Mouse (Mus musculus) stomach, embryonic 15.5 days (tissue): ENCODE results near the gene Klhdc2. TPM values are rescaled to one million over a fixed set of nuclear protein-coding genes. Genes with fewer than 3 reads are reported as not detected.
A peak's percentile ranks its signal among the peaks of the same experiment; 100 is the strongest.

ENCODE experiments used
- ATAC-seq: fragments of 200-750 bp; cut with Nextera tagmentation; 2 replicates; pipeline ENCODE4 v1.8.0; 2017; ENCODE audit warnings: low read depth, moderate number of reproducible peaks, moderate TSS enrichment; ENCODE audit not compliant: insufficient read depth, low FRiP score
- H3K27ac ChIP-seq: fragments of 300-500 bp; sonication (generic); 2 replicates; pipeline ENCODE4 v1.5.1; 2015; ENCODE audit warnings: mild to moderate bottlenecking, inconsistent platforms
- H3K27me3 ChIP-seq: fragments of 300-500 bp; sonication (generic); replicated peaks from 2 replicates; pipeline ENCODE4 v1.6.1; 2015; ENCODE audit warnings: inconsistent platforms
- H3K36me3 ChIP-seq: fragments of 300-500 bp; sonication (generic); 2 replicates; pipeline ENCODE4 v1.6.1; 2015; ENCODE audit warnings: inconsistent platforms
- H3K4me1 ChIP-seq: fragments of 300-500 bp; sonication (generic); 2 replicates; pipeline ENCODE4 v1.6.1; 2015; ENCODE audit warnings: inconsistent platforms
- H3K4me2 ChIP-seq: fragments of 300-500 bp; sonication (generic); 2 replicates; pipeline ENCODE4 v1.6.1; 2015; ENCODE audit warnings: mild to moderate bottlenecking, inconsistent platforms
- H3K4me3 ChIP-seq: fragments of 300-500 bp; sonication (generic); replicated peaks from 2 replicates; pipeline ENCODE4 v1.5.1; 2015; ENCODE audit warnings: inconsistent platforms
- H3K9ac ChIP-seq: fragments of 300-500 bp; sonication (generic); 2 replicates; pipeline ENCODE4 v1.6.1; 2015; ENCODE audit warnings: inconsistent platforms
- H3K9me3 ChIP-seq: fragments of 300-500 bp; sonication (generic); 2 replicates; pipeline ENCODE4 v1.6.1; 2016; ENCODE audit warnings: inconsistent platforms
- WGBS: fragments of 180-500 bp; shearing (Covaris S2); methylation state at CpG from one replicate; pipeline ENCODE4 v1.1.7; 2015; 5-methylcytosine and 5-hydroxymethylcytosine counted together
- polyA plus RNA-seq: library from polyadenylated mRNA; unstranded; fragments of >200 nt; fragmentation: Nextera tagmentation; extraction: Ambion mirVana; gene quantifications from 2 replicates; pipeline ENCODE4 v1.2.1, GENCODE M21; 2015

The Klhdc2 gene
- polyA plus RNA-seq, 1 experiment from 2014 or later, result 110 TPM

DNA sequence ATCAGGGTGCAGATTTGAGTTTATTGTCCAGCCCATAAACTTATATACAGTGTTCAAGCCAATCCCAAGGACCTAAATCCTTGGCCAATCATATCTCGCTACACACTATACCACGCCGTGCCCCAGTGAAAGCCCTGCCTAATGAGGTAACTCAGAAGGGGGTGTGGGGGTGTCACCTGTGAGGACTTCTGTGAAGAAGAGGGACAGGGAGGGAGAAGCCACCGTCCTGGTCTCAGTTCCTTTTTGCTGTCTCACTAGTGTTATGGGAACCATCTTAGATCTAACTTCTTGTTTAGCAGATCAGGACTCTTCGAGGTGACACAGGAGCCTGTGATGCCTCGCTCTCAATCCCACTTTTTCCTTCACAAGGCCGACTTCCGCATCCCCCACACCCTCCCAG is 8.9 kb upstream of the Klhdc2 start:
- Histone ChIP-seq H3K4me2 (no peak overlapping the region), H3K4me1 (no peaks in the 10 kb centered on the region), H3K9ac (no peak overlapping the region), H3K27me3 (no peaks in the 10 kb centered on the region), H3K36me3 (no peaks in the 10 kb centered on the region), H3K4me3 (no peak overlapping the region), H3K27ac (no peak overlapping the region), H3K9me3 (no peaks in the 10 kb centered on the region)
- ATAC-seq, result no peak
- WGBS, result 91% methylated on average over 8 of the region's 8 CpGs

DNA sequence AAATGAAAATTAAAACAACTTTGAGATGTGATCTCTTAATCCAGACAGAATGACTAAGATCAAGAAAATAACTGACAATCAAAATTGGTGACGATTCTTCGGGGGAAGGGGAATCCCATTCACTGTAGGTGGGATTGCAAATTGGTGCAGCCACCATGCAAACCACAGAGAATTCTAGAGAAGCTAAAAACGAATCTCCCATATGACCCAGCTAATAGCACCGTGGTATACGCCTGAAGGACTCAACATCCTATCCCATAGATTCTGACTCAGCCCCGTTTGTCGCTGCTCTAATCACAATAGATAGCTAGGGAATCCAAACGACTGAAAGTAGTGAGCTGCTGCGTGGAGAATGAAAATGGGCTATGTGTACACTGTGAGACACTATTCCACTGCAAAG is 7.8 kb upstream of the Klhdc2 start:
- Histone ChIP-seq H3K9ac (no peak overlapping the region), H3K36me3 (no peaks in the 10 kb centered on the region), H3K4me1 (no peaks in the 10 kb centered on the region), H3K9me3 (no peaks in the 10 kb centered on the region), H3K4me3 (no peak overlapping the region), H3K4me2 (no peak overlapping the region), H3K27me3 (no peaks in the 10 kb centered on the region), H3K27ac (no peak overlapping the region)
- no peak for ATAC-seq
- 74% methylated on average over 9 of the region's 9 CpGs for WGBS

DNA sequence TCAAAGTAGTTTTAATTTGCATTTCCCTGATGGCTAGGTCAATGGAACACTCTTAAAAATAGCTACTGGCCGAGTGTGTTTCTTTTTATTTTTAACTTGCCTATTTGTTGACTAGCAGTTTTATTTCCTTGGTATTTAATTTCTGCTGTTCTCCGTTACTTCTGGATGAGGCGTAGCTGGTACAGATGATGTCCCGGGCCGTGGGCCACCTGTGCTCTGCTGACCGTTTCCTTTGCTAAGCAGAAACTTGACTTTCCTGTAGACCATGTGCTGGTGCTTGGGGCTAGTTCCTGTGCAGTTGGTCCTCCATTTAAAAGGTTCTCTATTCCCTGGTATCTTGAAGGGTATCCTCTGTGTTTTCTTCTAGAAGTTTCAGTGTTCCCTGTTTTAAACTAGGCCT is 4.1 kb upstream of the Klhdc2 start:
- Histone ChIP-seq H3K36me3 (no peaks in the 10 kb centered on the region), H3K4me1 (0 out of 2 replicates have a peak, but pooled peaks cover 4% of the 10 kb centered on the region), H3K27me3 (no peaks in the 10 kb centered on the region), H3K9ac (no peak overlapping the region), H3K9me3 (no peaks in the 10 kb centered on the region), H3K27ac (no peak overlapping the region), H3K4me2 (no peak overlapping the region), H3K4me3 (no peak overlapping the region)
- no peak for ATAC-seq
- 88% methylated on average over 6 of the region's 6 CpGs for WGBS

DNA sequence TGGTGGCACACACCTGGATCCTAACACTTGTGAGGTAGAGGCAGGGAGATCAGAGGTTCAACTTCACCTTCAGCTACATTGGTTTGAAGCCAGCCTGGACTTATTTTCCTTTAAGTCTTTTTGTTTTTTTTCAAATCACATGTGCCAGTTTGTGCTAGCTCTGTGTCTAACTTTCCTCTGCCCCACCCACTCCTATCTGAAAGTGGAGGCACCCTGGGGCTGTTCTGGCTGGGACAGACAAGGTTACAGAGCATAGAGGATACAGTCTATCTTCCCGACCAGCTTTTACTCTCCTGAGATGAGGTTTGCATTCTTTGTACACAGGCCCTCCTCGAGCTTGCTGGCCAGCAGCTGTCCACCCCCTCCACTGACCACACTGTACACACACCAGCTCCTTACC is 2.7 kb upstream of the Klhdc2 start:
- Histone ChIP-seq H3K9me3 (no peaks in the 10 kb centered on the region), H3K4me3 (no peak overlapping the region), H3K27ac (no peak overlapping the region), H3K4me1 (peaks cover 15% of the 10 kb centered on the region; the same call in 1 of the 2 replicates), H3K9ac (no peak overlapping the region), H3K27me3 (no peaks in the 10 kb centered on the region), H3K4me2 (no peak overlapping the region), H3K36me3 (no peaks in the 10 kb centered on the region)
- 29% methylated on average over 2 of the region's 2 CpGs for WGBS
- peak; percentile 77 for ATAC-seq

DNA sequence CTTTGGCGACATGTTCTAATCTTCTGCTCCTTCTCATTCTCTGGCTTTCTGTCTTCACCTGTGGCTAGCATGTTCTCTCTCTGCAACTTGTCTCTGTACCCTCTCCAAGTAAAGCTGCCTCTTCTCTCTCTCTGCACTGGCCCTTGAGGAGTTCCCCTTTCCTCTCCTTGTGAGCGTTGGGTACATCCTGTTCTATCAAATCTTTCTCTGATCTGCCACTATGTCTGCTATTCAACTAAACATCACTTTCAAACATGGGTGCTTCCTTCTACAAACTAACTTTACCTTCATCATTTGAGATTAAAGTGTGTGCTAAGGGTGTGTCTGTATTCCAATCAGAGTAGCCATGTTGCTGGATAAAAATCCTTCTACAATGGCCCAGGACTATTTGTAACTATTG is 1.5 kb upstream of the Klhdc2 start:
- no peak overlapping the region for H3K4me3 ChIP-seq
- peaks cover 21% of the 10 kb centered on the region; the same call in 1 of the 2 replicates for H3K4me1 ChIP-seq
- H3K27me3 ChIP-seq, result no peaks in the 10 kb centered on the region
- 81% methylated on average over 2 of the region's 2 CpGs for whole genome bisulfite sequencing
- H3K4me2 ChIP-seq, result no peak overlapping the region
- ATAC-seq, result no peak
- no peak overlapping the region for H3K9ac ChIP-seq
- H3K27ac ChIP-seq, result no peak overlapping the region
- H3K36me3 ChIP-seq, result no peaks in the 10 kb centered on the region
- H3K9me3 ChIP-seq, result no peaks in the 10 kb centered on the region

DNA sequence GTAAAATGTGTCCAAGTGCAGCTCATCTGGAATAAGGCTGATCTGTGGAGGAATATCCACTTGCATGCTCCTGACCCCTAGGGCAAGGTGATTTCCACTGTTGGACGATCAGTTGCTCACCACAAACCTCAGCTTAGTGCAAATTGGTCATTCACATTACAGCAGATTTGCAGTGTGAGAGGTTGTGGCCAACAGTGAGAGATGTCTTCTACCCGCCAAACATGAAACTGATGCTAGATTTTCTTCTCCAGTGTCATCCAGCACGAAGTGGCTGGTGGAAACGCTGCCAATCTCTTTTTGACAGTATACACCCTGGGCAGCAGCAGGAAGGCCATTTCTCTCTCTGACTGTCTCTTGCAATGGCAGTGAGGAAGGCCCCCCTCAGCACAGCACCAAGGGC is 830 bp upstream of the Klhdc2 start:
- no peak for ATAC-seq
- peaks cover 21% of the 10 kb centered on the region; the same call in 1 of the 2 replicates for H3K4me1 ChIP-seq
- no peak overlapping the region for H3K9ac ChIP-seq
- 0 out of 2 replicates have a peak overlapping the region, but pooled peaks have one; percentile 89 for H3K4me3 ChIP-seq
- H3K9me3 ChIP-seq, result no peaks in the 10 kb centered on the region
- peak overlapping the region; percentile 56 for H3K4me2 ChIP-seq
- 85% methylated on average over 4 of the region's 4 CpGs for WGBS
- no peaks in the 10 kb centered on the region for H3K27me3 ChIP-seq
- 0 out of 2 replicates have a peak overlapping the region, but pooled peaks have one; percentile 91 for H3K27ac ChIP-seq
- H3K36me3 ChIP-seq, result 0 out of 2 replicates have a peak, but pooled peaks cover 4% of the 10 kb centered on the region

DNA sequence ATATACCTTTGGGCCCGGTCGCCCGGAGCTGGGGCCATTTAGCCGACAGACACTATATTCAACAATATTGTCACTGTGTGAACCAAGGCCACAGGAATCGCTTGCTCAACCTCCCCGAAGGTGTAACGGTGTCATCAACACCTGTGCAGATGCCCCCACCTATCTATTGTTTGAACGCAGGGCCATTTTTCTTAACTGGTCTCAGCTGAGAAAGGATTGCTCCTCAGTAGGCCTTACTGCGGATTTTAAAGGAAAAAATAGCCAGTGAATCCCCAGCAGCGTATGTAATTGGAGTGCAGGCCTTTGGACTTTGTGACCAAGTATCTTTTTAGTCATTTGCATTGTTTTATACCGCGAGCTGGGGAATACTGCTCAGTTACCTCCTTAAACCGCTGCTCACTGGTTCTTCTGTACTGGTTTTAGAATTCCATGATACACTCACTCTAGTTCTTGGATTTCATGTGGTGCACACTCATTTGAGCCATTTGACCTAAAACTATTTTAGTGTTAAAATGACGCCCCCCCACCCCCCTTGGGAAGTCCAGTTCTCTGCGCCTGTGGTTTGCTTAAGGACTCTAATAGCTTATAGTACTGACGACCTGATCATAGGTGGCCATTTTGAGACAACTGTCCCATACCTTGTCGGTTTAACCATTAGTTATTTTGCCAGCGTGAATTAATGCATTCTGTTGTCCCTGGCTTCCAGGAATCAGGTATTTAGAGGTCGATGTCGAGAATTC is 1.1 kb downstream of the Klhdc2 start:
- peak overlapping the region; percentile 89 for H3K4me3 ChIP-seq
- H3K27me3 ChIP-seq, result no peaks in the 10 kb centered on the region
- peak overlapping the region; percentile 93 for H3K9ac ChIP-seq
- WGBS, result 16% methylated on average over 20 of the region's 20 CpGs
- no peaks in the 10 kb centered on the region for H3K9me3 ChIP-seq
- ATAC-seq, result no peak
- H3K4me2 ChIP-seq, result peak overlapping the region; percentile 56
- peaks cover 15% of the 10 kb centered on the region; the same call in 1 of the 2 replicates for H3K36me3 ChIP-seq
- peak overlapping the region; percentile 91 for H3K27ac ChIP-seq
- peaks cover 21% of the 10 kb centered on the region; the same call in 1 of the 2 replicates for H3K4me1 ChIP-seq

DNA sequence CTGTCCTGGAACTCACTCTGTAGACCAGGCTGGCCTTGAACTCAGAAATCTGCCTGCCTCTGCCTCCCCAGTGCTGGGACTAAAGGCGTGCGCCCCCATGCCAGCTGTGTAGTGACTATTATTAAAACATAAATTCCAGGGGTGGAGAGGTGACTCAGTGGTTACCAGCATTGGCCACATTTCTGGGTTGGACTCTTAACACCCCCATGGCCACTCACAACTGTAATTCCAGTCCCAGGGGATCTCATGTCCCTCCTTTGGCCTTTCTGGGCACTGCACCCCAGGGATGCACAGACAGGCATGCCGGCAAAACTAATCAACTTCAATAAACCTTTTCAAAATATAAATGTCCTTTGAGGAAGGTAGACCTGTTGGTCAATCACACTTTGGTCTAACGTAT is 1.8 kb downstream of the Klhdc2 start:
- H3K4me2 ChIP-seq, result peak overlapping the region; percentile 33; the same call in 1 of the 2 replicates
- no peak for ATAC-seq
- 90% methylated on average over 4 of the region's 4 CpGs for WGBS

DNA sequence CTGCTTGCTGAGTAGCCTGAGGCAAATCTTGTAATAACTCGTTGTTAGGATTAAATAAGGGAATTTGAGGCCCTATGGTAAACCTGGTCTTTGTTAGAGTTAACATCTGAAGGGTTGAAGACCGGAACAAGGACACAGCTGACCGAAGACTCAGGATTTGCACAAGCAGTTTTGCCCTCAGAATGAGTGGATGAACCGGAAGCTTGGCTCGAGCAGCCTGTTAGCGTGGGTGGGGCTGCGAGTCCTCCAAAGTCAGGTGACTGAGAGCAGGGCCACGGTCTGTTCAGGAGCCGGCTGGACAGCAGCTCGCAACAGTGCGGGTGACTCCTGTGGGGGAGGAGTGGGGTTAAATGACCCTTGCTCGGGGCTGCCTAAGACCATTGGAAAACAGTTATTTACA is 2.8 kb downstream of the Klhdc2 start:
- no peak; the same call in 1 of the 2 replicates for ATAC-seq
- Histone ChIP-seq H3K27me3 (no peaks in the 10 kb centered on the region), H3K4me3 (no peak overlapping the region), H3K9ac (no peak overlapping the region), H3K4me1 (peaks cover 21% of the 10 kb centered on the region; the same call in 1 of the 2 replicates), H3K36me3 (peaks cover 25% of the 10 kb centered on the region), H3K9me3 (no peaks in the 10 kb centered on the region), H3K27ac (no peak overlapping the region), H3K4me2 (no peak overlapping the region; the same call in 1 of the 2 replicates)
- 59% methylated on average over 12 of the region's 12 CpGs for whole genome bisulfite sequencing

More for the DNA sequence above, 1.8 kb downstream of the Klhdc2 start:
- H3K9ac ChIP-seq, result no peak overlapping the region
- no peaks in the 10 kb centered on the region for H3K9me3 ChIP-seq
- H3K36me3 ChIP-seq, result peaks cover 20% of the 10 kb centered on the region
- no peaks in the 10 kb centered on the region for H3K27me3 ChIP-seq
- no peak overlapping the region for H3K27ac ChIP-seq
- H3K4me3 ChIP-seq, result peak overlapping the region; percentile 89; the same call in 1 of the 2 replicates
- peaks cover 21% of the 10 kb centered on the region; the same call in 1 of the 2 replicates for H3K4me1 ChIP-seq

DNA sequence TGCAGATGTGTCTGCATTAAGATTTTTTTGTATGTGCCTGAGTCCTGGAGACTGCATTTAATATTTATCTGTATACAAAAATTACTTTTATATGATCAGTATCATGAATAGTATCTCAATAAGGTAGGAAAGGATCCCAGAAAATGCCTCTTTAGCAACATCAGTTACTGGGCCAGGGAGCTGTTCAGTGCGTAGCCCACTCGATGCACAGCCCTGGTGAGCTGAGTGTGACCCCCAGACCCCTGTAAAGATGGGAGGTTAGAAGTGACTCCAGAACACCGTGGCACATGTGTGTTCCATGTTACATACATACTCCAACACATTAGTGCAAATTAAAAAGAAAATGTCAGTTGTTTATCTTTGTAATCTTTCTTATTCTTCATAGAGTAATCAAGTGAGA is 3.4 kb downstream of the Klhdc2 start:
- Histone ChIP-seq H3K36me3 (peaks cover 27% of the 10 kb centered on the region), H3K4me1 (peaks cover 21% of the 10 kb centered on the region; the same call in 1 of the 2 replicates), H3K9ac (no peak overlapping the region), H3K27ac (no peak overlapping the region), H3K9me3 (no peaks in the 10 kb centered on the region), H3K27me3 (no peaks in the 10 kb centered on the region), H3K4me3 (no peak overlapping the region), H3K4me2 (no peak overlapping the region)
- 88% methylated on average over 3 of the region's 3 CpGs for WGBS
- ATAC-seq, result no peak

DNA sequence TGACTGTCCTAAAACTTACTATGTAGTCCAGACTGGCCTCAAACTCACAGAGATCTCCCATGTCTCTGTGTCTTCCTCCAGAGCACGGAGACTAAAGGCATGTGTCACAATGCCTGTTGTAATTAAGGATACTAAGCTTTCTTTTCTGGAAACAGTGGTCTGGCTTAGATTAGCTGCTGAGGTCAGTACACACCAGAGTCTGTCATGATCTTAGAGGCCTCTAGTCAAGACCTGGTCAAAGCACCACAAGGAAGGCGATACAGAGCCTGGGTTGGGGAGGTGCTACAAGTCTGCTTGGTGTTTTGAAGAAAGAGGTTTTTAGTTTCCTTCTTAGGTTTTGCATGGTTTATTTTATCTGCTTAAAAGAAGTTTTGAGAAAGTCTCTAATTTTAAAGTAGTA is 3.9 kb downstream of the Klhdc2 start:
- Histone ChIP-seq H3K4me3 (no peak overlapping the region), H3K9me3 (no peaks in the 10 kb centered on the region), H3K27me3 (no peaks in the 10 kb centered on the region), H3K36me3 (peaks cover 32% of the 10 kb centered on the region), H3K4me2 (no peak overlapping the region), H3K27ac (no peak overlapping the region), H3K9ac (no peak overlapping the region), H3K4me1 (peaks cover 21% of the 10 kb centered on the region; the same call in 1 of the 2 replicates)
- ATAC-seq, result no peak
- WGBS, result 90% methylated on average over 2 of the region's 2 CpGs

DNA sequence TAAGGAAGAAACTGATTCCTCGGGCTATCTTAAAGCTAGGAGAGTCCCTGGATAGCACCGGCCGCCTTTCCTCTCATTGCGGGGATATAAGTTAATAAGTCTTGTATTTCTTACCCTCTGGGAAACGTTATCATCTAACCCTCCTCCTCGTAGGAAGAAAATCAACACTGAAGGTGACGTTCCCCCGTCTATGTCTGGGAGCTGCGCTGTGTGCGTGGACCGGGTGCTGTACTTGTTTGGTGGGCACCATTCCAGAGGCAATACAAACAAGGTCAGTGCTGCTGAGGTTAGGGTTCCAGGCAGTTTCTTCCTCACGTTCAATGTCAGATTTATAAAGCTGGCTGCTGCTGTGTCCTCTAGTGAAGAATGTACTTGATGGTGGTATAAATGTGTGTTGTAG is 5.7 kb downstream of the Klhdc2 start:
- Histone ChIP-seq H3K27me3 (no peaks in the 10 kb centered on the region), H3K4me3 (no peak overlapping the region), H3K36me3 (peaks cover 43% of the 10 kb centered on the region), H3K27ac (no peak overlapping the region), H3K4me2 (no peak overlapping the region), H3K4me1 (peaks cover 17% of the 10 kb centered on the region; the same call in 1 of the 2 replicates), H3K9ac (no peak overlapping the region), H3K9me3 (no peaks in the 10 kb centered on the region)
- WGBS, result 92% methylated on average over 12 of the region's 12 CpGs
- no peak for ATAC-seq
